Mouse (Mus musculus): ENCODE measurements around the gene Cemip2. TPM values are rescaled to one million over a fixed set of nuclear protein-coding genes. Genes with fewer than 3 reads are reported as not detected.

Cemip2 gene
- polyA plus RNA-seq, 1 experiment from 2014 or later, result 33.0 TPM

DNA sequence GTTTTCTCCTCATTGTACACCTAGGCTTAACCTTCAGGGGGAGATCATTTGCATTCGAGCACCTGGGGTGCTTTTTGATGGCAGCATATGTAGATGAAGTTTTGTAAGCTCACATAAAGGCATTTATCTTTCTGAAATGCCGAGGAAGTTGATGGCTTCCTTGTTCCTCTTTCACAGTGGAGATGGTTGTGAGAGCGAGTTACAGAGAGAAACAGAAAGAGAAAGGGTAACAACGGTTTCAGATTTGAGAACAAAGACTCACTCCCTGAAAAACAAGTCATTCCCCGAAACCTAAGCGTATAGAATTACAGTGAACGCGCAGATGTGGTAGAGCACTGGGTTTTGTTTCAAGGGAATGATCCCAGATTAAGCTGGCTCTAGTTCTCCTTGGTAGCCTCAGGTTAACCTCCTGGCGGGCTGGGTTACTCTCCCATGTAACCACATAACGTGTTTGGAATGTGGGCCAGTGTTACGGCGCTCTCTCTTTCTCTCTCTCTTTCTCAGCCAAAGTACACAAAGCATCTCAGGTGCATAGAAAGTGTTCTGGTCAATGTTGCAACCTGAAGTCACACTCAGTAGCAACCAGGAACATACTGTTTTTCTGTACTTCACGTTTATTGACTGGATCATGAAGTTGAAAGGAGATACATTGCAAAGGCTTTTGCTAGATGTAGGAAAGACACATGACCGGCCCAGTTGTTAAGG is 40.0 kb downstream of the Cemip2 start:
- peak; percentile 65 for ATAC-seq (ENCODE audit: insufficient number of reproducible peaks, low FRiP score, low TSS enrichment, low read depth)
- no peak overlapping the region for H3K9ac ChIP-seq
- H3K27me3 ChIP-seq, result no peaks in the 10 kb centered on the region
- H3K9me3 ChIP-seq (replicated peaks), result no peaks in the 10 kb centered on the region
- no peak overlapping the region for H3K4me2 ChIP-seq (replicated peaks)
- WGBS, result 50% methylated on average over 14 of the region's 14 CpGs
- no peak overlapping the region for H3K27ac ChIP-seq (replicated peaks)
- H3K4me3 ChIP-seq (replicated peaks), result no peak overlapping the region
- peaks cover 41% of the 10 kb centered on the region for H3K36me3 ChIP-seq
- peaks cover 12% of the 10 kb centered on the region for H3K4me1 ChIP-seq

DNA sequence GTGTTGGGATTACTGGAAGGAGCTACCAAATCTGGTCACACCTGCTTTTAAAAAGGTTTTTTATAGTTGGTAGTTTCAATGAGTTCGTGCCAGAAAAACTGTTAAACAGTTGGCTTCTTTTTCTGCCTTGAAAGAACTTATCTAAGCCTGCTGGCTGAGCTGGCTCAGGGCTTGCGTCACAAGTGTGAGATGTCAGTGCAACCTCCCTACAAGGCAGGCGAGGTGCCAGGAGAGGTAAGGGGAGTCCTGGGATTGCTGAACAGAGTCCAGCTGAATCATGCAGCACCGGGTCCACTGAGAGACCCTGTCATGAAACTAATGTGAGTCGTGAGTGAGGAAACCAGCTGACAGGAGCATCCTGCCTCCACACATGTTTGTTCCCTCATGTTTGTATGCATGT is 41.4 kb downstream of the Cemip2 start:
- Histone ChIP-seq H3K4me2 (replicated peaks) (no peak overlapping the region), H3K4me1 (peaks cover 8% of the 10 kb centered on the region), H3K9ac (no peak overlapping the region), H3K4me3 (replicated peaks) (no peak overlapping the region), H3K36me3 (peaks cover 43% of the 10 kb centered on the region), H3K27ac (replicated peaks) (no peak overlapping the region), H3K9me3 (replicated peaks) (no peaks in the 10 kb centered on the region), H3K27me3 (no peaks in the 10 kb centered on the region)
- 60% methylated on average over 5 of the region's 5 CpGs for WGBS
- ATAC-seq (ENCODE audit: insufficient number of reproducible peaks, low FRiP score, low TSS enrichment, low read depth), result no peak

DNA sequence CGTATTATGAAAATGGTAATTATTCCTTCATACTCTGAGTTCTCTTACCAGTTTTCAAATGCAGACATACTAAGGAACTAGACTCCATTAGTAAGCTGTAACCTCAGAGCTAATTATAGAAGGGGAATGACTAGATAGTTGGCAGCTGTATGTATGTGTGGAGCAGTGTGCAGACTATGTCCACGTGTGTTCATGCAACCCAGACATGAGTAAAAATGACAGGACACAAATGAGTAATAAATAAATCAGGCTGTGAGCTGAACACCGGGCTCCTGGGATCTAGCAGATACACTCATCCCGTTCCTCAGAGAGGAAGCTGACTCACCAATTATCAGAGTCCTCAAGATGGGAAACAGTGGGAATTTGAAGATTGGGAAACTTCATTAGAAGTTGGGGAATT is 42.0 kb downstream of the Cemip2 start:
- Histone ChIP-seq H3K4me2 (replicated peaks) (no peak overlapping the region), H3K27ac (replicated peaks) (no peak overlapping the region), H3K9ac (no peak overlapping the region), H3K4me1 (peaks cover 7% of the 10 kb centered on the region; the same call in 1 of the 2 replicates), H3K27me3 (no peaks in the 10 kb centered on the region), H3K9me3 (replicated peaks) (no peaks in the 10 kb centered on the region), H3K4me3 (replicated peaks) (no peak overlapping the region), H3K36me3 (peaks cover 43% of the 10 kb centered on the region)
- 64% methylated on average over 4 of the region's 4 CpGs for WGBS
- no peak for ATAC-seq (ENCODE audit: insufficient number of reproducible peaks, low FRiP score, low TSS enrichment, low read depth)

DNA sequence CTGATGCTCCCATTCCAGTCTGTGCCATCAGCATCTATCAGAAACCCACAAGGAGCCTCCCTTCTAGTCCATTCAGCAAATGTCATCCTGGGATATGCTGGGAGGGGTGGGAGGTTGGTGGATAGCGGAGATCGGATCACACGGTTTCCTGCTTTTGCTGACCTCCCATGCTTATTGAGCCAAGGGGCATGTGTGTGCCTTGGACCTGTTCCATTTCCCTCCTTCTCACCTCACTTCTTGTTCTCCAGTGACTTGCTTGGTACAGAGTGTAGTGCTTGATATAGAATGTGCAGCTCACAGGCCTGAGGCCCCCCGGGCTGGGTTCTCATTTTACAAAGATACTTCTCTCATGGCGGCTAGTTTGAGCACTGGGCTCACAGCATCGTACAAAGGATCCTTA is 43.7 kb downstream of the Cemip2 start:
- Histone ChIP-seq H3K36me3 (peaks cover 35% of the 10 kb centered on the region), H3K27me3 (no peaks in the 10 kb centered on the region), H3K4me3 (replicated peaks) (no peak overlapping the region), H3K9ac (no peak overlapping the region), H3K4me1 (peaks cover 9% of the 10 kb centered on the region; the same call in 1 of the 2 replicates), H3K4me2 (replicated peaks) (no peak overlapping the region), H3K9me3 (replicated peaks) (no peaks in the 10 kb centered on the region), H3K27ac (replicated peaks) (no peak overlapping the region)
- 67% methylated on average over 6 of the region's 6 CpGs for WGBS
- no peak for ATAC-seq (ENCODE audit: insufficient number of reproducible peaks, low FRiP score, low TSS enrichment, low read depth)

DNA sequence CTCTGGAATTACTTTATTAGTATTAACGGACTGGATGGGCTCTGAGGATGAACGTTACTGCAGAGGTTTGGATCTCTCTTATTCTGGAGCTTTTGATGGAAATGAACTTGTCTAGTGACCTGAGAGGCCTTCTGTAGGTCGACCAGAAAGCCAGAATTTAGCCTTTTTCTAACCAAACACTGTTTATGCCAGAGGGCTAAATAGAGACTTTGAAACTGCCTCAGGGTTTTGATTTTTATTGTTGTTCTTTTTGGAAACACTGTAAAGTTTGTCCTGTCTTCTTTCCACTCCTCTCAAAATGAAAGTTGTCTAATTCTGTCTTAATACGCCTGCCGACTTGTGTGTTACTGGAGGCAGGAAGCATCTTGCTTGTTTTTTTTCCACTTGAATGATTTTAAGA is 46.0 kb downstream of the Cemip2 start:
- no peaks in the 10 kb centered on the region for H3K9me3 ChIP-seq (replicated peaks)
- H3K36me3 ChIP-seq, result peaks cover 32% of the 10 kb centered on the region
- H3K9ac ChIP-seq, result no peak overlapping the region
- WGBS, result 84% methylated on average over 5 of the region's 5 CpGs
- no peaks in the 10 kb centered on the region for H3K27me3 ChIP-seq
- no peak overlapping the region for H3K27ac ChIP-seq (replicated peaks)
- H3K4me3 ChIP-seq (replicated peaks), result no peak overlapping the region
- no peak overlapping the region for H3K4me2 ChIP-seq (replicated peaks)
- no peak for ATAC-seq (ENCODE audit: insufficient number of reproducible peaks, low FRiP score, low TSS enrichment, low read depth)
- H3K4me1 ChIP-seq, result peaks cover 3% of the 10 kb centered on the region; the same call in 1 of the 2 replicates

DNA sequence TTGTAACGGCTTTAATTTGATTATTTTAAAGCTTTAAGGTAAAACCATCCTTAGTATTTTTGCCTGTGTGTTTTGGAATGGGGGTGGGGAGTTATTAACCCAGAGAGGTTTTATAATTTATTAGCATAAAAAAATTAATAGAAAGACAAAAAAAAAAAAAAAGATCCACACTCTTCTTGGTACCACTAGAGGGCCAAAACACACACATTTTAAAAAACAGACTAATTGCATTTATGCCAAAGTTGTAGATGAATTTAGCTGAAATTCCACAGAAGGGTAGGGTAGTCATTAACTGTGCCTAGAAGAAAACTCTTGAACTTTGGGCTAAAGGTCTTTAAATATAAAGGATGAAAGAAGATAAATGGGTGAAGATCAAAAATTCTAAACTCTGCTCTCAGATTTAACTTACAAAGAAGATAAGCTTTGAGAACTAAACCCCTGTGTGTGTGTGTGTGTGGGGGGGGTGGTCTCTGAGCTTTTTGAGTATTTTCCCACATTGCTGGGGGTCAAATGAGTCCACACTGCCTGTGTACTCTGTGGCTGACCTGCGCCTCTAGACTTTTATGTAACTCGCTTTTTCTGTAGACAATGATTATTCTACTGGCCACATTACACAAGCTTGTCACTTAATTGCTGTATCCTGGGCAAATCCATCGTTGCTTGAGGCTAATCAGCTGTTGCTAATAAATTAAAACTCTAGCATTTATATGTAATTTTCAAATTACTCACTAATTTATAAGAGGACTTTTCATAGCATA is 47.2 kb downstream of the Cemip2 start:
- Histone ChIP-seq H3K9ac (no peak overlapping the region), H3K27ac (replicated peaks) (no peak overlapping the region), H3K9me3 (replicated peaks) (no peaks in the 10 kb centered on the region), H3K36me3 (peaks cover 38% of the 10 kb centered on the region), H3K4me2 (replicated peaks) (no peak overlapping the region), H3K27me3 (no peaks in the 10 kb centered on the region), H3K4me3 (replicated peaks) (no peak overlapping the region), H3K4me1 (peaks cover 3% of the 10 kb centered on the region; the same call in 1 of the 2 replicates)
- 72% methylated on average over 4 of the region's 4 CpGs for WGBS
- no peak for ATAC-seq (ENCODE audit: insufficient number of reproducible peaks, low FRiP score, low TSS enrichment, low read depth)

DNA sequence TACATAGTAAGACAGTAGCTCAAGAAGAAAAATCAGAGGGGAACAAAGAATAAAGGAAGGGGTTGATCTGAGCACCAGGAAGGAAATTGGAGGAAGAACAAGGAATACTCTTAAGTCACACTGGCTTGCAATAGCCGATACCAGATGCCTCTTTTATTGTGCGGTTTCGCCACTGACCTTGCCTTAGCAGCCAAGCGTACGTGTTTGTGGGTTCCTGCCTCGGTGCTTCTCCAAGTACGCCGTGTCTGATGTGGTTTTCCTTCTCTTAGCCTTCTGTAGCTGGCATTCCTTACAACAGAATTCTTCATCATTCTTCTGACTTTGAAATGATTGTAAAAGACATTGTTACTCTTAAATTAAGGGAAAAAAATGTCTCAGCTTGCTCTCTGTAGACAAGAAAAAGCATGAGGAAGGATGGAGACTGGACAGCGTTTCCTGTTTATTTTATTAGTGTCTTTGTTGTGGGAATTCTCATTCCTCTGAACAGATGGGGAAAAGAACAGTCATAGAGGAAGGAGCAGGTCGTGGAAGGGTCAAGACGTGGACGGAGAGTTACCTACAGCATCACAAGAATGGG is 55.4 kb downstream of the Cemip2 start:
- ATAC-seq (ENCODE audit: insufficient number of reproducible peaks, low FRiP score, low TSS enrichment, low read depth), result 0 out of 2 replicates have a peak, but pooled peaks have one; percentile 48
- H3K27me3 ChIP-seq, result no peaks in the 10 kb centered on the region
- no peak overlapping the region for H3K9ac ChIP-seq
- no peaks in the 10 kb centered on the region for H3K9me3 ChIP-seq (replicated peaks)
- H3K4me3 ChIP-seq (replicated peaks), result no peak overlapping the region
- peaks cover 70% of the 10 kb centered on the region for H3K36me3 ChIP-seq
- WGBS, result 46% methylated on average over 12 of the region's 12 CpGs
- H3K4me2 ChIP-seq (replicated peaks), result no peak overlapping the region
- H3K4me1 ChIP-seq, result no peaks in the 10 kb centered on the region
- peak overlapping the region; percentile 58 for H3K27ac ChIP-seq (replicated peaks)

DNA sequence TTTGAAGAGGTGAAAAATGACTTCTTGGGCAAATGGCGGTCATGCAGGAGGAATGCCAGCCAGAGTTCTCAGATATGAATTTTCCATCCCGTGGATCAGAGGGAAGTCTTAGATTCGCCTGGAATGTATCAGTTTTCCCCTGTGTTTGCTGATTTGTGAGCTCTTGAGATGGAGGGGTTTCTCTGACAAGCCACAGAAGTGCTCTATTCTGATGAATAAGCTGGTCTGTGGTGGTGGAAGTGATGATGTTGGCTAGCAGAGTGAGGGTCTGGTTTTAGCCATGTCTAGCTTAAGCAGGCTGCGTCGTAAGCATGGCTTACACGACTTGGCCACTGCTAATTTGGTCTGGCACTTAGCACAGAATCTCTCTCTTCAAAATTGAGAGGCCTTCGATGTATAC is 56.8 kb downstream of the Cemip2 start:
- Histone ChIP-seq H3K9me3 (replicated peaks) (no peaks in the 10 kb centered on the region), H3K27me3 (no peaks in the 10 kb centered on the region), H3K27ac (replicated peaks) (0 out of 2 replicates have a peak overlapping the region, but pooled peaks have one; percentile 41), H3K9ac (no peak overlapping the region), H3K36me3 (peaks cover 63% of the 10 kb centered on the region), H3K4me1 (no peaks in the 10 kb centered on the region), H3K4me3 (replicated peaks) (no peak overlapping the region), H3K4me2 (replicated peaks) (no peak overlapping the region)
- peak; percentile 39; the same call in 1 of the 2 replicates for ATAC-seq (ENCODE audit: insufficient number of reproducible peaks, low FRiP score, low TSS enrichment, low read depth)
- WGBS, result 81% methylated on average over 7 of the region's 7 CpGs

DNA sequence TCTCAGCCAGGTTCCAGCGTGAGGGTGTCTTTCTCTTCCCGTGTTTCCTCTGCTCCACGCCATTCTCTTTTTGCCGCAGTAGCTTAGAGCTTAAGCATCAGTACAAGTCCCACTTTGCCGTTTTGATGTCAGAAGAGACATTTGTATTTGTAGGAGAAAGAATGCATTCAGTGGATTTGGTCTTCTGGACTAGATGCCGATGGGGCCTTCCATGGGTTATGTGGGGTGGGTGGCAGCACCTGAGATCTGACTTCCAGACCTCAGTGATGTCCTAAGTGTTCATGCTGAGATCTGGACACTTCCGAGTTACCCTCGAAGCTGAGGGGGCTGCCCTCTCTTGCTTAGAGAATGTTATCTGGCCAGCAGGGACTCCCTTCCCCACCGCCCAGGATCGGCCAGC is 72.6 kb downstream of the Cemip2 start:
- Histone ChIP-seq H3K27ac (replicated peaks) (no peak overlapping the region), H3K4me3 (replicated peaks) (no peak overlapping the region), H3K9me3 (replicated peaks) (no peaks in the 10 kb centered on the region), H3K27me3 (no peaks in the 10 kb centered on the region), H3K4me2 (replicated peaks) (no peak overlapping the region), H3K36me3 (peaks cover 68% of the 10 kb centered on the region), H3K9ac (no peak overlapping the region), H3K4me1 (no peaks in the 10 kb centered on the region)
- ATAC-seq (ENCODE audit: insufficient number of reproducible peaks, low FRiP score, low TSS enrichment, low read depth), result no peak
- 86% methylated on average over 10 of the region's 10 CpGs for WGBS

DNA sequence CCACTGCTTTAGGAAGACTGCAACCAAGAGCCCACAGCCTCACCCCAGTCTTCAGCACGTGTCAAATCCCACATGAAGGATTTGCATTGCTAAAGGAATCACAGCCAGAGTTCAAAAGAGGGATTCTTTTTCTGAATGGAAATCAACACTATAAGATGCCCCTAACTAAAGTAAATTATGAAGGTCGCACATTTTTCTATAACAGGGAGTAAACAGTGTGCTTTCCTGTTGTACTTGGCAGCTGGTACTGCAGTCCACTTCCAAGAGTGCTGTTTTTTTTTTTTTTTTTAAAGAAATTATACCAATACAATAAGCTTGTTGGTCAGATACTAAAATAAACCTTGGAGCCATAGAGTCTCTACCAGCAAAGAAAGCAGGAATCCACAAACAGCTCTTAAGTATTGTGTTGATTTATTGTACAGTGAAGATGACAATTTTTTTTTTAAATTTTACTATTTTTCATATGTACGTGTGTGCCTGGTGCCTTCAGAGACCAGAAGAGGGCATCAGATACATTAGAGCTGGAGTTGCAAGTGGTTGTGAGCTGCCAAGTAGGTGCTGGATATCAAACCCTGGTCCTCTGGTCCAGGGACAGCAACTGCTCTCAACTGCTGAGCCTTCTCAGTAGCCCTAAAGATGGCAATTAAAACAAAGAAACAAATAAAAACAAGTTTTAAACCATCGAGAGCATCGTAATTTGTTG is 76.5 kb downstream of the Cemip2 start:
- Histone ChIP-seq H3K4me3 (replicated peaks) (no peak overlapping the region), H3K9me3 (replicated peaks) (no peaks in the 10 kb centered on the region), H3K4me1 (no peaks in the 10 kb centered on the region), H3K27me3 (no peaks in the 10 kb centered on the region), H3K4me2 (replicated peaks) (no peak overlapping the region), H3K27ac (replicated peaks) (no peak overlapping the region), H3K9ac (no peak overlapping the region), H3K36me3 (peaks cover 55% of the 10 kb centered on the region)
- 90% methylated on average over 5 of the region's 5 CpGs for WGBS
- no peak for ATAC-seq (ENCODE audit: insufficient number of reproducible peaks, low FRiP score, low TSS enrichment, low read depth)
